Mouse (Mus musculus) heart, postnatal 0 days (tissue): ENCODE measurements around the gene Cnnm4. TPM values are rescaled to one million over a fixed set of nuclear protein-coding genes. Genes with fewer than 3 reads are reported as not detected.
A peak's percentile ranks its signal among the peaks of the same experiment; 100 is the strongest.

Experiments used
- ATAC-seq: fragments of 200-750 bp; cut with Nextera tagmentation; 2 replicates; pipeline ENCODE4 v1.8.0; 2017; ENCODE audit warnings: low read depth, moderate number of reproducible peaks, moderate library complexity; ENCODE audit not compliant: insufficient read depth
- DNase-seq: peaks from one replicate; pipeline ENCODE4 v3.0.0-alpha.2; 2016; ENCODE audit warnings: low spot score
- H3K27ac ChIP-seq: fragments of 300-500 bp; sonication (generic); 2 replicates; pipeline ENCODE4 v1.5.1; 2014; ENCODE audit warnings: low read depth, mild to moderate bottlenecking
- H3K27me3 ChIP-seq: fragments of 300-500 bp; sonication (generic); 2 replicates; pipeline ENCODE4 v1.6.1; 2014; ENCODE audit warnings: low read length, mixed read lengths; ENCODE audit not compliant: control insufficient read depth, insufficient read depth
- H3K36me3 ChIP-seq: fragments of 300-500 bp; sonication (generic); replicated peaks from 2 replicates; pipeline ENCODE4 v1.6.1; 2014; ENCODE audit warnings: low read length, mixed read lengths; ENCODE audit not compliant: control insufficient read depth, insufficient read depth
- H3K4me1 ChIP-seq: fragments of 300-500 bp; sonication (generic); 2 replicates; pipeline ENCODE4 v1.6.1; 2014; ENCODE audit warnings: antibody characterized with exemption; ENCODE audit not compliant: control insufficient read depth, insufficient read depth
- H3K4me2 ChIP-seq: fragments of 300-500 bp; sonication (generic); 2 replicates; pipeline ENCODE4 v1.6.1; 2014; ENCODE audit warnings: low read depth, mild to moderate bottlenecking, low read length, moderate library complexity
- H3K4me3 ChIP-seq: fragments of 300-500 bp; sonication (generic); 2 replicates; pipeline ENCODE4 v1.5.1; 2014; ENCODE audit warnings: low read depth, low read length
- H3K9ac ChIP-seq: fragments of 300-500 bp; sonication (generic); replicated peaks from 2 replicates; pipeline ENCODE4 v1.6.1; 2014; ENCODE audit warnings: low read depth, low read length, mixed read lengths
- H3K9me3 ChIP-seq: fragments of 300-500 bp; sonication (generic); replicated peaks from 2 replicates; pipeline ENCODE4 v1.6.1; 2016; ENCODE audit warnings: low read length; ENCODE audit not compliant: control insufficient read depth
- CTCF ChIP-seq: IDR thresholded peaks from 2 replicates; pipeline ENCODE4 v1.5.1; 2016; ENCODE audit warnings: antibody characterized with exemption, control low read depth, low read depth
- EP300 ChIP-seq: IDR thresholded peaks from 2 replicates; pipeline ENCODE4 v1.6.1; 2016; ENCODE audit warnings: antibody characterized with exemption, low read depth
- WGBS: fragments of 180-500 bp; shearing (Covaris S2); extraction: QIAGEN DNeasy Blood & Tissue Kit; methylation state at CpG from one replicate; pipeline ENCODE4 v1.1.7; 2014; 5-methylcytosine and 5-hydroxymethylcytosine counted together
- polyA plus RNA-seq: library from polyadenylated mRNA; unstranded; fragments of >200 nt; fragmentation: Nextera tagmentation; extraction: Ambion mirVana; gene quantifications from 2 replicates; pipeline ENCODE4 v1.2.1, GENCODE M21; 2015
- total RNA-seq: library from RNA; depleted of rRNA; stranded (reverse); fragments of >200 nt; gene quantifications from 2 replicates; pipeline ENCODE4 v1.2.3, GENCODE M21; 2014; ENCODE audit warnings: low replicate concordance

The Cnnm4 gene
- total and polyA plus RNA-seq, 2 experiments from 2014 or later, result 3.6 to 5.2 TPM

- no peak for TF ChIP-seq EP300
- TF ChIP-seq CTCF, result no peak
- Histone ChIP-seq H3K36me3 (peaks cover 67% of the 10 kb centered on the region), H3K27me3 (no peaks in the 10 kb centered on the region), H3K9ac (no peak overlapping the region), H3K9me3 (no peaks in the 10 kb centered on the region), H3K4me1 (peaks cover 14% of the 10 kb centered on the region; the same call in 1 of the 2 replicates), H3K4me3 (no peak overlapping the region), H3K4me2 (no peak overlapping the region), H3K27ac (no peak overlapping the region)
- WGBS, result 81% methylated on average over 11 of the region's 11 CpGs
- DNase-seq, result no peak
- ATAC-seq, result no peak
These were observed 48.2 kb downstream of the Cnnm4 start for GRCm38 (mm10) chr1:36519626-36520025.

DNA sequence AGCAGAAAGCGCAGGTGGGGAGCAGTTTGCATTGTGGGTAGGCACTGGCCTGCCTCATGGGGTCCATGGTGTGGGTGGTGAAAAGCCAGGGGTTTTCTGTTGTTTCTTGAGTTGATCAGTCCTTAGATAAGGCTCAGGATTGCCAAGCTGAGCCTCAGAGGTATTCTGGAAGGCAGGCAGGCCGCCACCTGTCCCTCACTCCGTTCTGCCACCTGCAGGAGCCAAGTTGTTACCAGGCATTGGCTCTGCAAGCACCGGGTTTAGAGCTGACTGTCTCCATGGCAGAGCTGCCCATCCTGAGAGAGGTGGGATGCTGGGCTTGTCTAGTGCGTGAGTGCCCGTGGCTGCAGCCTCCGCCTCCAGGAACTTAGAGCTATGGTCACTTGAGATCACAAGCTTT lies 50.8 kb downstream of the Cnnm4 start:
- Histone ChIP-seq H3K27me3 (no peaks in the 10 kb centered on the region), H3K36me3 (peaks cover 85% of the 10 kb centered on the region), H3K9me3 (no peaks in the 10 kb centered on the region), H3K9ac (no peak overlapping the region), H3K4me2 (no peak overlapping the region), H3K4me1 (peaks cover 13% of the 10 kb centered on the region; the same call in 1 of the 2 replicates), H3K4me3 (no peak overlapping the region), H3K27ac (no peak overlapping the region; the same call in 1 of the 2 replicates)
- ATAC-seq, result no peak
- no peak for DNase-seq
- 84% methylated on average over 7 of the region's 7 CpGs for WGBS
- TF ChIP-seq CTCF (no peak), EP300 (no peak)

DNA sequence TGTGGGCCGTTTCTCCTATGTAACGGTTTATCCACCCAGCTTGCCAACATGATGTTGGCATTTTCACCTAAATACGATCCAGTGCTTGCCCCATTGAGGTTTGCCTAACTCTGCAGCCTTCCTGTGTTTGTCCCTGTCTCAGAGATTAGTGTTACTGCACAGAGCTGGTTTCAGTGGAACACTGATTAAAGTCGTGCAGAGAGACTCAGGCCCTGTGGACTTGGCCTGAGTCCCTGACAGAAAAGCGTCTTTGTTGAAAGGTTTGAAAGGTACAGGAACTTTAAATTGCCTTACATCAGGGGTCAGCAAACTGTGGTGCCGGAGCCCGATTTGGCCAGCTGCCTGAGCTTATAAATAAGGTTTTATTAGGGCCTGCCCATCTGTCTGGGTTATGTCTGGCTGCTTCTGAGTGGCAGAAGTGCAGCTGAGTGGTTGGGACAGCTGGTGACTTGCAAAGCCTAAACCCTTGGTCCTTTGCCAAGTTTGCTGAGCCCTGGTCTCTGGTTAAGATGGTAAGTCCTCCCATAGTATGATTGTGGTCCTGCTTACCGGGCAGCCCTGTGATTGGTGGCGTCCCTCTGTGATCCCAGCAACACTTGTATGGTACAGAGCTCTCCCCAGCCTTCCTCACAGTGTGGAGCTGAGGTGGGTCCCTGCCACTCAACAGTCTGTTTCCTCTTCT lies 52.1 kb downstream of the Cnnm4 start:
- DNase-seq (peak; percentile 70), ATAC-seq (peak; percentile 73)
- Histone ChIP-seq H3K9ac (no peak overlapping the region), H3K36me3 (peaks cover 76% of the 10 kb centered on the region), H3K4me2 (no peak overlapping the region), H3K4me1 (peaks cover 13% of the 10 kb centered on the region; the same call in 1 of the 2 replicates), H3K27me3 (no peaks in the 10 kb centered on the region), H3K27ac (peak overlapping the region; percentile 61), H3K4me3 (no peak overlapping the region), H3K9me3 (no peaks in the 10 kb centered on the region)
- no peak for TF ChIP-seq CTCF
- TF ChIP-seq EP300, result no peak
- 24% methylated on average over 9 of the region's 9 CpGs for whole genome bisulfite sequencing

GRCm38 (mm10) chr1:36524058-36524457 lies 52.6 kb downstream of the Cnnm4 start:
- H3K9ac ChIP-seq, result no peak overlapping the region
- H3K4me3 ChIP-seq, result no peak overlapping the region
- peak overlapping the region; percentile 61 for H3K27ac ChIP-seq
- H3K4me1 ChIP-seq, result peaks cover 13% of the 10 kb centered on the region; the same call in 1 of the 2 replicates
- H3K4me2 ChIP-seq, result no peak overlapping the region
- H3K36me3 ChIP-seq, result peaks cover 70% of the 10 kb centered on the region
- ATAC-seq (no peak), DNase-seq (no peak)
- H3K9me3 ChIP-seq, result no peaks in the 10 kb centered on the region
- 58% methylated on average over 5 of the region's 5 CpGs for WGBS
- TF ChIP-seq CTCF, result no peak
- TF ChIP-seq EP300, result no peak
- H3K27me3 ChIP-seq, result no peaks in the 10 kb centered on the region

DNA sequence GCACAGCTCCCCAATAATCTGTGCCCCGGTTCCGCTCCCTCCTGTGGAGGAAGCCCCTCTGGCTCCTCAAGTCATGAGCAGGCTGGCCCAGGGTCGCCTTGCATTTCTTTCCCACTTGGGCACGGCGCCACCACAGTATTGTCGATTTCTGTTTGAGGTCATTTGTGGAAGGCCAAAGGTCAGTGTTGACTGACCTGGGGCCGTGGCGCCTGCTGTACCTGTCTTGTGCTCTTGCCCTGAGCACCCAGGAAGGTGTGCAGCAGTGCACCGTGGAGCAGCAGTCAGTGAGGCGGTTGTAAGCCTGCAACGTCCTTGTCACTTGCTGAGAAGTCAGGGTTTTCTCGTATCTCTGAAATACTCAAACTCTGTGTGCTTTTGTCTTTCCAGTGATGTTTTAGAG lies 54.4 kb downstream of the Cnnm4 start:
- H3K27ac ChIP-seq, result no peak overlapping the region
- no peak overlapping the region for H3K4me3 ChIP-seq
- ATAC-seq (no peak), DNase-seq (no peak)
- H3K4me1 ChIP-seq, result peaks cover 13% of the 10 kb centered on the region; the same call in 1 of the 2 replicates
- H3K9ac ChIP-seq, result no peak overlapping the region
- 90% methylated on average over 12 of the region's 12 CpGs for WGBS
- TF ChIP-seq EP300 (no peak), CTCF (no peak)
- peaks cover 53% of the 10 kb centered on the region for H3K36me3 ChIP-seq
- H3K4me2 ChIP-seq, result no peak overlapping the region
- no peaks in the 10 kb centered on the region for H3K27me3 ChIP-seq
- no peaks in the 10 kb centered on the region for H3K9me3 ChIP-seq

DNA sequence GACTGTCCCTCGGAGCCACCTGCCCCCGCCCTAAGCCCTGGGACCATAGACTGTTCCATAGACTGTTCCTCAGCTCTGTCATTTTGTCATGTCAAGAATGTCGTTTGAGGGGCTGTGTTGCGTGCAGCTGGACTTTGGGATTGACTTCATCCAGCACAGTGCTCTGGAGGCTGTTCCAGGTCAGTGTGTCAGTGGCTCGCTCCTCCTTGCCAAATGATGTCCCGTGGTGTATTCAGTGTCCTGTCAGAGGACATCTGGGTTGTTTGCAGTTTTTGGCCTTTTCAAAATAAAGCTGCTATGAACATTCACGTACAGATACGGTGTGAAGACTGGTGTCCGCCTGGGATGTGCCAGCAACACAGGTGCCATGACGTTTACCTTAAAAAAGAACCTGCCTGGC lies 55.5 kb downstream of the Cnnm4 start:
- Histone ChIP-seq H3K4me3 (no peak overlapping the region), H3K4me2 (no peak overlapping the region), H3K9me3 (no peaks in the 10 kb centered on the region), H3K27me3 (no peaks in the 10 kb centered on the region), H3K9ac (no peak overlapping the region), H3K4me1 (peaks cover 16% of the 10 kb centered on the region; the same call in 1 of the 2 replicates), H3K36me3 (peaks cover 45% of the 10 kb centered on the region), H3K27ac (no peak overlapping the region)
- WGBS, result 76% methylated on average over 10 of the region's 10 CpGs
- no peak for TF ChIP-seq EP300
- TF ChIP-seq CTCF, result no peak
- no peak for DNase-seq
- ATAC-seq, result no peak
